8 mouse cellular contexts compared by ENCODE assay signal in the genomic region with DNA sequence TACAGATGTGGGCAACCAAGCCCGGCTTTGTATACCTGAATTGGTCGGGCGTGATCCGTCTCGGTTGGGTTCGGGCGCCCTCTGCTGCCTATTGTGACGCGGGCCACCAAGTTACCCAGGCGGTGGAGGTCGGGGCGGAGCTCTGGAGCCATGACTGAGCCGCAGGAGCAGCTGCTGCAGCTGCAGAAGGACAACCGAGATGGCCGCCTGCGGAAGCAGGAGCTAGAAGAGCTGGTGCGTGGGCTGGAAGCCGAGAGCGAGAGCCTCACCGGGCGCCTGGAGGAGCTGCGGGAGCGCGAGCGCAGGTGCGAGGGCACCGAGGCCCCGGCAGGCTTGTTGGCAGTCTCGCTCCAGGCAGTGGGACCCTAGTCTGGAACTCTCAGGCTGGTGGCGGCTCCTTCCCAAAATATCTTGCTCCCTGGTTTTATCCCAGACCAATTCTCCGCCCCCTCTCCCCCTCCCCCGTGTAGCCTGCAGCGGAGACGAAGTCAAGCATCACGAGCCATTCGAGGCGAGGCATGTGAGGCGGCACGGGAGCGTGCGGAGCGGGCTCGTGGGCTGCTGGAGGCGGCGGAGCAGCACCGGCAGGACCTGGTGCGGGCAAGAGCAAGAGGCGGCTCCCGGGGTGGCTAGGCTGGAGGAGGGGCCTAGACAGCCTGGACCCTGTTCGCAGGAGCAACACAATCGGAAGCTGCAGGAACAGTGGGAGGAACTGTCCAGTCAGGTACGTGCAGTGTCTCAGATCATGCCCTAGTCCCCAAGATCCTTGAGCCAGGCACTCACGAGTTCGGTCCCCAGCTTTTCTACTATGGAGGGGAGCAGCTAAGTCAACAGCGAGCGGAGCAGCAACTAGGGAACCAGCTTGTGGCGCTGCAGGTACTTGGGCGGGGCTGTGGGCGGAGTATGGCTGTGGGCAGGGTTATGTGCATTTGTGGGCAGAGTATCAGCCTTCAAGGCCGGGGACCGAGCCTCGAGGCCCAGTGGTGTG. TPM values are rescaled to one million over a fixed set of nuclear protein-coding genes. Genes with fewer than 3 reads are reported as not detected.
A peak's percentile ranks its signal among the peaks of the same experiment; 100 is the strongest.
DNase-seq lines count a peak whose midpoint lies in the region; ATAC-seq and TF ChIP-seq lines count a peak whose summit lies in the region.

No protein-coding gene starts in this region.

- H3K9ac ChIP-seq in heart, embryonic 11.5 days (ENCODE audit: low read depth, low read length) = peak overlapping the region; percentile 25; the same call in 1 of the 2 replicates
- H3K9ac ChIP-seq in kidney, embryonic 16.5 days (replicated peaks; ENCODE audit: low read length) = peak overlapping the region; percentile 73
- H3K9ac ChIP-seq in liver, adult 2 months (ENCODE audit: low read depth, low read length) = peak overlapping the region; percentile 35

- H3K4me2 ChIP-seq in heart, embryonic 11.5 days = peak overlapping the region; percentile 86
- H3K4me2 ChIP-seq in kidney, embryonic 16.5 days (replicated peaks; ENCODE audit: low read depth, low read length) = peak overlapping the region; percentile 99
- H3K4me2 ChIP-seq in myocyte (ENCODE audit: low read depth) = peak overlapping the region; percentile 76

- TF ChIP-seq POLR2A in liver, adult 2 months (IDR thresholded peaks at IDR 0.05; ENCODE audit: extremely low read depth, insufficient read depth, low read length) = 0 out of 2 replicates have a peak, but pooled peaks have one; percentile 20
- TF ChIP-seq POLR2A in myocyte (IDR thresholded peaks at IDR 0.05; ENCODE audit: insufficient read length, low read depth) = no peak

- H3K4me3 ChIP-seq in heart, embryonic 11.5 days (ENCODE audit: low read depth, low read length) = peak overlapping the region; percentile 47
- peak overlapping the region; percentile 74 for H3K4me3 ChIP-seq in kidney, embryonic 16.5 days (ENCODE audit: low read length)
- H3K4me3 ChIP-seq in liver, adult 2 months (ENCODE audit: insufficient read depth, low read depth, low read length) = peak overlapping the region; percentile 63
- peak overlapping the region; percentile 9 for H3K4me3 ChIP-seq in myocyte

- ATAC-seq in erythroblast, adult 5-6 weeks (replicated peaks; ENCODE audit: low FRiP score, poor library complexity, severe bottlenecking) = peak; percentile 93
- ATAC-seq in heart, embryonic 11.5 days (replicated peaks; ENCODE audit: insufficient number of reproducible peaks, low FRiP score, low TSS enrichment) = peak; percentile 81
- ATAC-seq in kidney, embryonic 16.5 days (ENCODE audit: low FRiP score, low TSS enrichment) = peak; percentile 92

- peak; percentile 93 to 95 for DNase-seq in B cell, adult 2 months
- DNase-seq in brain, adult 2 months (ENCODE audit: low read depth, low spot score) = peak; percentile 95
- peak; percentile 57 for DNase-seq in liver, adult 2 months (ENCODE audit: extremely low read depth, low read depth, low spot score)
- DNase-seq in splenic B cell, adult 2 months (ENCODE audit: low read depth, low spot score) = peak; percentile 94

- TF ChIP-seq CTCF in liver, adult 2 months (IDR thresholded peaks at IDR 0.05; ENCODE audit: low read depth, low read length) = peak; percentile 89

- H3K79me2 ChIP-seq in liver, adult 2 months (ENCODE audit: control insufficient read depth, insufficient read depth, low read length) = no peaks in the 10 kb centered on the region
- H3K79me2 ChIP-seq in myocyte (ENCODE audit: control insufficient read depth, insufficient read depth) = no peaks in the 10 kb centered on the region

- peaks cover 10% of the 10 kb centered on the region; the same call in 1 of the 2 replicates for H3K36me3 ChIP-seq in heart, embryonic 11.5 days (ENCODE audit: control insufficient read depth, insufficient read depth, low read length)
- H3K36me3 ChIP-seq in kidney, embryonic 16.5 days (ENCODE audit: insufficient read depth, low read length) = peaks cover 20% of the 10 kb centered on the region; the same call in 1 of the 2 replicates
- no peaks in the 10 kb centered on the region for H3K36me3 ChIP-seq in liver, adult 2 months (ENCODE audit: control insufficient read depth, insufficient read depth, low read length)
- no peaks in the 10 kb centered on the region for H3K36me3 ChIP-seq in myocyte (ENCODE audit: control insufficient read depth, insufficient read depth)
- no peaks in the 10 kb centered on the region; the same call in 1 of the 2 replicates for H3K36me3 ChIP-seq in splenic B cell, adult 2 months (ENCODE audit: control insufficient read depth, insufficient read depth, low read length, poor library complexity, severe bottlenecking)

- H3ac ChIP-seq in myocyte (ENCODE audit: control insufficient read depth, insufficient read length) = no peak overlapping the region

- H3K27ac ChIP-seq in heart, embryonic 11.5 days (ENCODE audit: low read depth, low read length) = no peak overlapping the region
- H3K27ac ChIP-seq in kidney, embryonic 16.5 days (ENCODE audit: low read length) = peak overlapping the region; percentile 85
- no peak overlapping the region for H3K27ac ChIP-seq in liver, adult 2 months (replicated peaks; ENCODE audit: insufficient read depth, low read depth, low read length)

- H3K9me3 ChIP-seq in heart, embryonic 11.5 days (replicated peaks; ENCODE audit: control insufficient read depth, low read length) = no peaks in the 10 kb centered on the region
- H3K9me3 ChIP-seq in kidney, embryonic 16.5 days (ENCODE audit: low read length) = no peaks in the 10 kb centered on the region

- H3K4me1 ChIP-seq in heart, embryonic 11.5 days (ENCODE audit: control insufficient read depth, insufficient read depth, low read length) = peaks cover 13% of the 10 kb centered on the region
- H3K4me1 ChIP-seq in kidney, embryonic 16.5 days (ENCODE audit: insufficient read depth, low read length) = peaks cover 17% of the 10 kb centered on the region
- peaks cover 5% of the 10 kb centered on the region for H3K4me1 ChIP-seq in liver, adult 2 months (ENCODE audit: control insufficient read depth, insufficient read depth, low read length)

- H3K27me3 ChIP-seq in heart, embryonic 11.5 days (ENCODE audit: control insufficient read depth, insufficient read depth, low read length) = peaks cover 22% of the 10 kb centered on the region
- H3K27me3 ChIP-seq in kidney, embryonic 16.5 days (ENCODE audit: insufficient read depth, low read length) = peaks cover 22% of the 10 kb centered on the region
- no peaks in the 10 kb centered on the region for H3K27me3 ChIP-seq in liver, adult 2 months (ENCODE audit: control insufficient read depth, insufficient read depth, low read length)
- no peaks in the 10 kb centered on the region for H3K27me3 ChIP-seq in myocyte (ENCODE audit: control insufficient read depth, insufficient read depth, insufficient read length)
- H3K27me3 ChIP-seq in splenic B cell, adult 2 months (ENCODE audit: control insufficient read depth, insufficient read depth, low read length, poor library complexity, severe bottlenecking) = no peaks in the 10 kb centered on the region; the same call in 1 of the 2 replicates

- under 1% methylated on average over 60 of the region's 62 CpGs for WGBS in heart, embryonic 11.5 days (ENCODE audit: insufficient replicate concordance)
- WGBS in kidney, embryonic 16.5 days = under 1% methylated on average over 62 of the region's 62 CpGs
- 1% methylated on average over 61 of the region's 62 CpGs for WGBS in liver, adult 2 months

TF ChIP-seq in myocyte, 11 proteins besides CTCF, POLR2A, EP300 and RAD21 (continues in another document):
- TF ChIP-seq POLR2AphosphoS2 (IDR thresholded peaks at IDR 0.05; ENCODE audit: insufficient read length, low read depth) (no peak), REST (IDR thresholded peaks at IDR 0.05; ENCODE audit: insufficient read depth, insufficient read length) (no peak), MYOG (IDR thresholded peaks at IDR 0.05; ENCODE audit: control insufficient read depth in 1 of 3, insufficient read depth in 1 of 3, insufficient read length in 2 of 3, low read depth in 2 of 3) (peak; percentile 77 to 93 (median 83)), CEBPB (IDR thresholded peaks at IDR 0.05; ENCODE audit: insufficient read depth, poor library complexity, severe bottlenecking) (no peak), USF1 (IDR thresholded peaks at IDR 0.05; ENCODE audit: low read depth) (no peak), TCF12 (IDR thresholded peaks at IDR 0.05; ENCODE audit: insufficient read depth, poor library complexity, severe bottlenecking) (peak; percentile 58), E2F4 (IDR thresholded peaks at IDR 0.05; ENCODE audit: insufficient read depth) (no peak), MAX (IDR thresholded peaks at IDR 0.05; ENCODE audit: low read depth) (no peak), MYOD1 (IDR thresholded peaks at IDR 0.05; ENCODE audit: control insufficient read depth in 1 of 3, insufficient read length in 2 of 3, low read depth in 2 of 3) (peak in 2 of 3 experiments; percentile 88 to 91), SRF (IDR thresholded peaks at IDR 0.05; ENCODE audit: control insufficient read depth, insufficient read length, low read depth) (peak; percentile 19)

RNA-seq across cellular contexts. Expression of a gene that starts 0.6 kb away (rescaled TPM):
- total RNA-seq in erythroblast, adult 5-6 weeks (2015; ENCODE audit: low replicate concordance) = 6.7 TPM in 1 of 2 replicates, not detected in the other
- 2.1 TPM in 1 of 2 replicates, not detected in the other for total RNA-seq in erythroblast, adult 5-6 weeks (2017; ENCODE audit: low replicate concordance)
- polyA plus RNA-seq in heart, embryonic 11.5 days (2014; fragmentation: Nextera tagmentation; extraction: Ambion mirVana) = 4.9 and 7.1 TPM in 2 replicates
- 19.2 and 19.4 TPM in 2 replicates for polyA plus RNA-seq in kidney, embryonic 16.5 days (2015; fragmentation: Nextera tagmentation; extraction: Ambion mirVana)
- total RNA-seq in liver, adult 2 months (2014; rRNA removed) = 0.37 and 0.87 TPM in 2 replicates
- 0.97 and 1.4 TPM in 2 replicates for polyA plus RNA-seq in liver, adult 2 months (2012; rRNA removed)
- 2.7 TPM for polyA plus RNA-seq in myocyte (2012; fragmentation: generic; extraction: Trizol)

RNA-seq across cellular contexts. Expression of a gene that starts 43.1 kb away (rescaled TPM):
- total RNA-seq in erythroblast, adult 5-6 weeks (2015; ENCODE audit: low replicate concordance) = 0.96 TPM in 1 of 2 replicates, not detected in the other
- 0.14 and 0.60 TPM in 2 replicates for total RNA-seq in erythroblast, adult 5-6 weeks (2017; ENCODE audit: low replicate concordance)
- 4.5 and 4.8 TPM in 2 replicates for polyA plus RNA-seq in heart, embryonic 11.5 days (2014; fragmentation: Nextera tagmentation; extraction: Ambion mirVana)
- 4.9 and 5.4 TPM in 2 replicates for polyA plus RNA-seq in kidney, embryonic 16.5 days (2015; fragmentation: Nextera tagmentation; extraction: Ambion mirVana)
- 0.83 and 1.2 TPM in 2 replicates for total RNA-seq in liver, adult 2 months (2014; rRNA removed)
- polyA plus RNA-seq in liver, adult 2 months (2012; rRNA removed) = 0.87 and 1.1 TPM in 2 replicates
- 1.1 TPM for polyA plus RNA-seq in myocyte (2012; fragmentation: generic; extraction: Trizol)

RNA-seq across cellular contexts. Expression of a gene that starts 54.7 kb away (rescaled TPM):
- not detected in 2 replicates for total RNA-seq in erythroblast, adult 5-6 weeks (2015; ENCODE audit: low replicate concordance)
- not detected in 2 replicates for total RNA-seq in erythroblast, adult 5-6 weeks (2017; ENCODE audit: low replicate concordance)
- 0.61 and 2.5 TPM in 2 replicates for polyA plus RNA-seq in heart, embryonic 11.5 days (2014; fragmentation: Nextera tagmentation; extraction: Ambion mirVana)
- polyA plus RNA-seq in kidney, embryonic 16.5 days (2015; fragmentation: Nextera tagmentation; extraction: Ambion mirVana) = 0.69 and 0.89 TPM in 2 replicates
- 636 and 666 TPM in 2 replicates for total RNA-seq in liver, adult 2 months (2014; rRNA removed)
- polyA plus RNA-seq in liver, adult 2 months (2012; rRNA removed) = 368 and 398 TPM in 2 replicates
- polyA plus RNA-seq in myocyte (2012; fragmentation: generic; extraction: Trizol) = 0.10 TPM

Comparison
In these comparisons a context has a peak if more than half of its experiments do, and no peak if none do; other contexts are left out.
1. H3K4me3 ChIP-seq: peak in every context shown above with its lines; median percentile 74 in kidney, embryonic 16.5 days; 63 in liver, adult 2 months; 47 in heart, embryonic 11.5 days; 9 in myocyte.
2. RNA of a gene that starts 54.7 kb away (polyA plus RNA-seq): 368 to 398 TPM in liver, adult 2 months; 0.61 to 2.5 TPM in heart, embryonic 11.5 days, 0.69 to 0.89 TPM in kidney, embryonic 16.5 days and 0.10 TPM in myocyte (single experiment); every median in the first group is over 100 times any median in the second.
3. Peak in every context shown above with its lines, with median percentiles within 50 percentile points of each other: DNase-seq, ATAC-seq, H3K4me2 ChIP-seq and H3K9ac ChIP-seq.